Mouse (Mus musculus) heart, adult 2 months (tissue): Measurements from ENCODE around the gene Epb41l2.

Experiments used
- CTCF ChIP-seq: fragments of 200-600 bp; IDR thresholded peaks from 2 replicates; pipeline ENCODE4 v1.8.1; 2022; ENCODE audit warnings: antibody characterized with exemption, mild to moderate bottlenecking, moderate library complexity
- EP300 ChIP-seq: fragments of 200-500 bp; IDR thresholded peaks from 2 replicates; pipeline ENCODE4 v1.6.1; 2011; ENCODE audit warnings: low read depth, low read length, control low read depth; ENCODE audit not compliant: insufficient read depth

- no peak for TF ChIP-seq CTCF
- TF ChIP-seq EP300, result no peak
These were observed 33.2 kb downstream of the Epb41l2 start for GRCm38 (mm10) chr10:25392786-25393185.
